Mouse (Mus musculus) embryonic stem cell, embryonic (primary cell): ENCODE measurements around the gene Gm21992.

Experiments used
- CTCF ChIA-PET, 4 experiments: fragments of 300-600 bp in 2 of 4; fragments of 350-600 bp in 2 of 4; sonication (Branson Sonifier 250); formaldehyde crosslinking; loops; one replicate each; lab custom pipeline; 2022; ENCODE audit warnings: inconsistent platforms in 2 of 4; lab: Charles Lee
- POLR2A ChIA-PET, 4 experiments: fragments of 300-600 bp in 2 of 4; fragments of 350-600 bp in 2 of 4; sonication (Branson Sonifier 250); formaldehyde crosslinking; loops; one replicate each; lab custom pipeline; 2022; ENCODE audit warnings: antibody characterized with exemption in 4 of 4, inconsistent platforms in 1 of 4; lab: Charles Lee

Gm21992 gene

GRCm38 (mm10) chr19:4748493-4748892 is 62.9 kb downstream of the Gm21992 start:
- CTCF ChIA-PET, result interaction anchor here in 1 of 4 experiments (0.6 to 1.1 kb wide), 3 partner anchors 64 to 360 kb away, joined by 3 read pairs; no protein-coding TSS in a partner anchor
- POLR2A ChIA-PET, result interaction anchor here (0.6 to 6.2 kb wide), 9 partner anchors 9 to 224 kb away, joined by 3 to 26 read pairs (median 3); no protein-coding TSS in a partner anchor

GRCm38 (mm10) chr19:4747631-4748312 is 63.6 kb downstream of the Gm21992 start:
- ChIA-PET CTCF (interaction anchor here in 1 of 4 experiments (0.9 to 1.1 kb wide), 2 partner anchors 65 to 361 kb away, joined by 3 read pairs; no protein-coding TSS in a partner anchor), POLR2A (interaction anchor here (0.6 to 6.2 kb wide), 10 partner anchors 9 to 123 kb away, joined by 3 to 26 read pairs (median 4); partner anchors contain the start of gene Gm960 (in 1 of the 4))

- ChIA-PET POLR2A (interaction anchor here in 1 of 4 experiments (1.1 kb wide), 3 partner anchors 9 to 215 kb away, joined by 4 to 5 read pairs (median 4); partner anchors contain the start of genes Gm960, Mrpl11 and Rbm4b), CTCF (interaction anchor here in 1 of 4 experiments (0.5 to 0.6 kb wide), 2 partner anchors 199 to 811 kb away, joined by 3 read pairs; no protein-coding TSS in a partner anchor)
Observed at GRCm38 (mm10) chr19:4746611-4747010, 64.8 kb downstream of the Gm21992 start.

- ChIA-PET POLR2A (interaction anchor here in 3 of 4 experiments (0.8 to 2.3 kb wide), 4 partner anchors 12 to 108 kb away, joined by 3 to 8 read pairs (median 4); partner anchors contain the start of genes Gm21992 (in 1 of the 3) and Rbm14 (in 1 of the 3)), CTCF (interaction anchor here in 1 of 4 experiments (1.3 kb wide), 1 partner anchor 103 kb away, joined by 4 read pairs; no protein-coding TSS in a partner anchor)
Observed at GRCm38 (mm10) chr19:4745681-4746080, 65.7 kb downstream of the Gm21992 start.

- ChIA-PET POLR2A (interaction anchor here in 3 of 4 experiments (0.6 to 2.3 kb wide), 6 partner anchors 11 to 109 kb away, joined by 3 to 8 read pairs (median 4); partner anchors contain the start of genes Gm21992 (in 1 of the 3) and Rbm14 (in 1 of the 3)), CTCF (interaction anchor here in 1 of 4 experiments (1.3 kb wide), 1 partner anchor 103 kb away, joined by 4 read pairs; no protein-coding TSS in a partner anchor)
Observed at GRCm38 (mm10) chr19:4745057-4745456, 66.4 kb downstream of the Gm21992 start.

GRCm38 (mm10) chr19:4744026-4744425 is 67.4 kb downstream of the Gm21992 start:
- POLR2A ChIA-PET, result interaction anchor here in 3 of 4 experiments (0.6 to 2.3 kb wide), 12 partner anchors 11 to 485 kb away, joined by 3 to 8 read pairs (median 3); partner anchors contain the start of genes Gm21992 (in 1 of the 3), Mrpl11 (in 1 of the 3), Pcx (in 1 of the 3) and Rbm14 (in 1 of the 3)
- CTCF ChIA-PET, result interaction anchor here (0.6 to 2.9 kb wide), 33 partner anchors 11 to 288 kb away, joined by 3 to 19 read pairs (median 4); partner anchors contain the start of genes 2010003K11Rik (in 2 of the 4), Ccdc87 (in 1 of the 4), Ccs (in 1 of the 4) and Gm21992 (in 1 of the 4)

- POLR2A ChIA-PET, result interaction anchor here (0.6 to 1.9 kb wide), 17 partner anchors 11 to 246 kb away, joined by 3 to 8 read pairs (median 3); partner anchors contain the start of genes Mrpl11 (in 1 of the 4) and Pcx (in 1 of the 4)
- CTCF ChIA-PET, result interaction anchor here (0.5 to 2.9 kb wide), 53 partner anchors 10 to 1431 kb away, joined by 3 to 19 read pairs (median 4); partner anchors contain the start of genes 2010003K11Rik (in 2 of the 4), Ccdc87 (in 1 of the 4), Ccs (in 1 of the 4) and Gm21992 (in 1 of the 4)
Observed at GRCm38 (mm10) chr19:4743524-4743923, 67.9 kb downstream of the Gm21992 start.

GRCm38 (mm10) chr19:4742229-4742628 is 69.2 kb downstream of the Gm21992 start:
- CTCF ChIA-PET, result interaction anchor here in 3 of 4 experiments (0.8 to 2.9 kb wide), 7 partner anchors 12 to 286 kb away, joined by 3 to 19 read pairs (median 3); no protein-coding TSS in a partner anchor

GRCm38 (mm10) chr19:4741482-4741881 is 69.9 kb downstream of the Gm21992 start:
- ChIA-PET POLR2A (interaction anchor here in 2 of 4 experiments (0.8 to 1.6 kb wide), 9 partner anchors 9 to 116 kb away, joined by 3 to 6 read pairs (median 4); partner anchors contain the start of gene Rce1 (in 1 of the 2)), CTCF (interaction anchor here in 3 of 4 experiments (0.6 to 2.9 kb wide), 7 partner anchors 14 to 285 kb away, joined by 3 to 19 read pairs (median 3); no protein-coding TSS in a partner anchor)

More at GRCm38 (mm10) chr19:4742229-4742628, 69.2 kb downstream of the Gm21992 start:
- POLR2A ChIA-PET, result interaction anchor here in 2 of 4 experiments (0.8 to 1.9 kb wide), 10 partner anchors 9 to 117 kb away, joined by 3 to 6 read pairs (median 4); partner anchors contain the start of gene Rce1 (in 1 of the 2)

- POLR2A ChIA-PET, result interaction anchor here in 1 of 4 experiments (2.3 to 4.7 kb wide), 3 partner anchors 11 to 27 kb away, joined by 10 to 26 read pairs (median 23); partner anchors contain the start of gene Sptbn2
- CTCF ChIA-PET, result interaction anchor here in 3 of 4 experiments (0.5 to 1.4 kb wide), 3 partner anchors 34 to 398 kb away, joined by 3 to 4 read pairs (median 4); no protein-coding TSS in a partner anchor
Observed at GRCm38 (mm10) chr19:4739762-4740161, 71.7 kb downstream of the Gm21992 start.

- ChIA-PET POLR2A (interaction anchor here in 2 of 4 experiments (0.6 to 4.7 kb wide), 7 partner anchors 12 to 306 kb away, joined by 3 to 26 read pairs (median 5); partner anchors contain the start of genes Rce1 (in 1 of the 2) and Sptbn2 (in 1 of the 2)), CTCF (interaction anchor here in 2 of 4 experiments (0.6 to 1.6 kb wide), 3 partner anchors 55 to 94 kb away, joined by 3 to 4 read pairs (median 4); no protein-coding TSS in a partner anchor)
Observed at GRCm38 (mm10) chr19:4739053-4739452, 72.4 kb downstream of the Gm21992 start.

GRCm38 (mm10) chr19:4737866-4738265 is 73.5 kb downstream of the Gm21992 start:
- CTCF ChIA-PET, result interaction anchor here (0.6 to 1.7 kb wide), 7 partner anchors 93 to 281 kb away, joined by 3 to 11 read pairs (median 4); no protein-coding TSS in a partner anchor
- POLR2A ChIA-PET, result interaction anchor here (0.6 to 4.7 kb wide), 11 partner anchors 13 to 642 kb away, joined by 3 to 26 read pairs (median 5); partner anchors contain the start of genes Gm960 (in 1 of the 4), Mrpl11 (in 1 of the 4), Rce1 (in 1 of the 4) and Sptbn2 (in 1 of the 4)

GRCm38 (mm10) chr19:4733052-4733451 is 78.4 kb downstream of the Gm21992 start:
- ChIA-PET POLR2A (interaction anchor here in 3 of 4 experiments (0.6 to 1.7 kb wide), 7 partner anchors 9 to 320 kb away, joined by 3 to 6 read pairs (median 3); no protein-coding TSS in a partner anchor), CTCF (interaction anchor here (0.6 to 1.2 kb wide), 6 partner anchors 10 to 80 kb away, joined by 3 to 5 read pairs (median 3); no protein-coding TSS in a partner anchor)

- CTCF ChIA-PET, result no interaction called here
- POLR2A ChIA-PET, result interaction anchor here in 1 of 4 experiments (0.6 kb wide), 1 partner anchor 765 kb away, joined by 3 read pairs; no protein-coding TSS in a partner anchor
Observed at GRCm38 (mm10) chr19:4729186-4729585, 82.2 kb downstream of the Gm21992 start.

GRCm38 (mm10) chr19:4720671-4721244 is 90.7 kb downstream of the Gm21992 start:
- ChIA-PET POLR2A (interaction anchor here in 3 of 4 experiments (0.6 to 4.3 kb wide), 17 partner anchors 8 to 241 kb away, joined by 3 to 24 read pairs (median 4); partner anchors contain the start of genes Sptbn2 (in 2 of the 3), Gm960 (in 1 of the 3), Mrpl11 (in 1 of the 3) and Pcx (in 1 of the 3)), CTCF (interaction anchor here in 2 of 4 experiments (0.6 to 1.5 kb wide), 7 partner anchors 12 to 295 kb away, joined by 3 to 5 read pairs (median 4); no protein-coding TSS in a partner anchor)

- POLR2A ChIA-PET, result interaction anchor here in 3 of 4 experiments (0.6 to 4.3 kb wide), 13 partner anchors 10 to 304 kb away, joined by 3 to 24 read pairs (median 4); partner anchors contain the start of genes Lrfn4 (in 1 of the 3), Pcx (in 1 of the 3), Rbm4b (in 1 of the 3) and Rce1 (in 1 of the 3)
Observed at GRCm38 (mm10) chr19:4720112-4720511, 91.3 kb downstream of the Gm21992 start.

More at GRCm38 (mm10) chr19:4720112-4720511, 91.3 kb downstream of the Gm21992 start:
- CTCF ChIA-PET, result interaction anchor here in 2 of 4 experiments (1.0 to 1.5 kb wide), 3 partner anchors 23 to 294 kb away, joined by 3 to 4 read pairs (median 4); no protein-coding TSS in a partner anchor
